Mouse (Mus musculus) cerebellum, adult 2 months (tissue): ENCODE measurements around the gene Vmn1r188. TPM values are rescaled to one million over a fixed set of nuclear protein-coding genes. Genes with fewer than 3 reads are reported as not detected.

ENCODE experiments used
- DNase-seq, 2 experiments: peaks; one replicate each; pipeline ENCODE4 v3.0.0; 2021
- H3K27ac ChIP-seq: fragments of 200-500 bp; 2 replicates; pipeline ENCODE4 v1.5.1; 2012; ENCODE audit warnings: low read length, control low read depth, inconsistent platforms; ENCODE audit not compliant: insufficient read depth
- H3K27me3 ChIP-seq: fragments of 200-500 bp; 2 replicates; pipeline ENCODE4 v1.6.1; 2012; ENCODE audit warnings: inconsistent platforms, mild to moderate bottlenecking, low read length, moderate library complexity; ENCODE audit not compliant: control insufficient read depth, insufficient read depth
- H3K4me1 ChIP-seq: fragments of 200-500 bp; 2 replicates; pipeline ENCODE4 v1.6.1; 2011; ENCODE audit warnings: low read length; ENCODE audit not compliant: control insufficient read depth, insufficient read depth
- H3K4me3 ChIP-seq: fragments of 200-500 bp; replicated peaks from 2 replicates; pipeline ENCODE3; 2011; ENCODE audit warnings: mild to moderate bottlenecking, low read depth, low read length, control low read depth; ENCODE audit not compliant: insufficient read depth
- CTCF ChIP-seq: fragments of 200-500 bp; IDR thresholded peaks from 2 replicates; pipeline ENCODE4 v1.5.1; 2011; ENCODE audit warnings: low read depth, mild to moderate bottlenecking, control low read depth, low read length, moderate library complexity, borderline replicate concordance; ENCODE audit not compliant: insufficient read depth
- POLR2A ChIP-seq: fragments of 200-500 bp; IDR thresholded peaks from 2 replicates; pipeline ENCODE4 v1.6.1; 2011; ENCODE audit warnings: low read length, control low read depth, borderline replicate concordance; ENCODE audit not compliant: insufficient read depth
- WGBS: fragments of 180-500 bp; shearing (Covaris S2); methylation state at CpG from one replicate; pipeline ENCODE4 v1.1.7; 2018; 5-methylcytosine and 5-hydroxymethylcytosine counted together
- polyA plus RNA-seq: library from polyadenylated mRNA; depleted of rRNA; stranded (reverse); fragments of >200 nt; gene quantifications from 2 replicates; pipeline ENCODE4 v1.2.3, GENCODE M21; 2012

Vmn1r188 gene
- polyA plus RNA-seq, 1 experiment, result not detected

- WGBS, result 83% methylated on average over 6 of the region's 6 CpGs
- H3K4me3 ChIP-seq, result no peak overlapping the region
- DNase-seq, result no peak
- no peaks in the 10 kb centered on the region for H3K27me3 ChIP-seq
- no peaks in the 10 kb centered on the region; the same call in none of the 2 replicates for H3K4me1 ChIP-seq
- no peak overlapping the region for H3K27ac ChIP-seq
- TF ChIP-seq POLR2A (no peak), CTCF (no peak)
Measured at GRCm38 (mm10) chr13:22044432-22045155, 39.6 kb upstream of the Vmn1r188 start.

GRCm38 (mm10) chr13:22045311-22045710, 38.9 kb upstream of the Vmn1r188 start:
- Histone ChIP-seq H3K27me3 (no peaks in the 10 kb centered on the region), H3K4me3 (no peak overlapping the region), H3K4me1 (no peaks in the 10 kb centered on the region; the same call in none of the 2 replicates), H3K27ac (no peak overlapping the region)
- TF ChIP-seq CTCF, result no peak
- no peak for TF ChIP-seq POLR2A
- WGBS, result 67% methylated on average over 2 of the region's 2 CpGs
- no peak for DNase-seq

- H3K27me3 ChIP-seq, result no peaks in the 10 kb centered on the region
- no peaks in the 10 kb centered on the region; the same call in 1 of the 2 replicates for H3K4me1 ChIP-seq
- H3K27ac ChIP-seq, result no peak overlapping the region
- no peak for TF ChIP-seq POLR2A
- TF ChIP-seq CTCF, result no peak
- no peak overlapping the region for H3K4me3 ChIP-seq
- WGBS, result 96% methylated on average over 2 of the region's 2 CpGs
- DNase-seq, result no peak
Measured at GRCm38 (mm10) chr13:22049041-22049440, 35.2 kb upstream of the Vmn1r188 start.

GRCm38 (mm10) chr13:22049737-22050440, 34.4 kb upstream of the Vmn1r188 start:
- peak overlapping the region; percentile 25 for H3K4me3 ChIP-seq
- H3K4me1 ChIP-seq, result no peaks in the 10 kb centered on the region; the same call in 1 of the 2 replicates
- H3K27me3 ChIP-seq, result no peaks in the 10 kb centered on the region
- TF ChIP-seq POLR2A (no peak), CTCF (no peak)
- DNase-seq, result no peak
- no peak overlapping the region for H3K27ac ChIP-seq
- WGBS, result 6% methylated on average over 14 of the region's 14 CpGs

- DNase-seq, result peak; percentile 66 to 71
- Histone ChIP-seq H3K27ac (no peak overlapping the region), H3K4me3 (peak overlapping the region; percentile 81), H3K27me3 (no peaks in the 10 kb centered on the region), H3K4me1 (no peaks in the 10 kb centered on the region; the same call in 1 of the 2 replicates)
- WGBS, result under 1% methylated on average over 52 of the region's 52 CpGs
- no peak for TF ChIP-seq POLR2A
- peak; percentile 44; the same call in 1 of the 2 replicates for TF ChIP-seq CTCF
Measured at GRCm38 (mm10) chr13:22050591-22051522, 33.4 kb upstream of the Vmn1r188 start.

- H3K4me3 ChIP-seq, result peak overlapping the region; percentile 81
- no peak for TF ChIP-seq CTCF
- no peak for TF ChIP-seq POLR2A
- WGBS, result 13% methylated on average over 5 of the region's 5 CpGs
- no peaks in the 10 kb centered on the region; the same call in 1 of the 2 replicates for H3K4me1 ChIP-seq
- no peak for DNase-seq
- no peak overlapping the region for H3K27ac ChIP-seq
- no peaks in the 10 kb centered on the region for H3K27me3 ChIP-seq
Measured at GRCm38 (mm10) chr13:22051523-22051859, 32.7 kb upstream of the Vmn1r188 start.

GRCm38 (mm10) chr13:22053754-22054153, 30.5 kb upstream of the Vmn1r188 start:
- no peak for DNase-seq
- H3K27ac ChIP-seq, result no peak overlapping the region
- no peak for TF ChIP-seq CTCF
- TF ChIP-seq POLR2A, result no peak
- no peaks in the 10 kb centered on the region; the same call in 1 of the 2 replicates for H3K4me1 ChIP-seq
- 95% methylated on average over 1 of the region's 1 CpGs for WGBS
- no peak overlapping the region for H3K4me3 ChIP-seq
- no peaks in the 10 kb centered on the region for H3K27me3 ChIP-seq
